Mouse (Mus musculus): Measurements from ENCODE around the gene E2f8. TPM values are rescaled to one million over a fixed set of nuclear protein-coding genes. Genes with fewer than 3 reads are reported as not detected.

E2f8 gene
- 3.8 and 5.3 TPM in 2 replicates for polyA plus RNA-seq (2015; fragmentation: Nextera tagmentation; extraction: Ambion mirVana)

GRCm38 (mm10) chr7:48881486-48881885 lies at the start of gene E2f8:
TSS of gene E2f8 (minus strand) at chr7:48881596.

DNA sequence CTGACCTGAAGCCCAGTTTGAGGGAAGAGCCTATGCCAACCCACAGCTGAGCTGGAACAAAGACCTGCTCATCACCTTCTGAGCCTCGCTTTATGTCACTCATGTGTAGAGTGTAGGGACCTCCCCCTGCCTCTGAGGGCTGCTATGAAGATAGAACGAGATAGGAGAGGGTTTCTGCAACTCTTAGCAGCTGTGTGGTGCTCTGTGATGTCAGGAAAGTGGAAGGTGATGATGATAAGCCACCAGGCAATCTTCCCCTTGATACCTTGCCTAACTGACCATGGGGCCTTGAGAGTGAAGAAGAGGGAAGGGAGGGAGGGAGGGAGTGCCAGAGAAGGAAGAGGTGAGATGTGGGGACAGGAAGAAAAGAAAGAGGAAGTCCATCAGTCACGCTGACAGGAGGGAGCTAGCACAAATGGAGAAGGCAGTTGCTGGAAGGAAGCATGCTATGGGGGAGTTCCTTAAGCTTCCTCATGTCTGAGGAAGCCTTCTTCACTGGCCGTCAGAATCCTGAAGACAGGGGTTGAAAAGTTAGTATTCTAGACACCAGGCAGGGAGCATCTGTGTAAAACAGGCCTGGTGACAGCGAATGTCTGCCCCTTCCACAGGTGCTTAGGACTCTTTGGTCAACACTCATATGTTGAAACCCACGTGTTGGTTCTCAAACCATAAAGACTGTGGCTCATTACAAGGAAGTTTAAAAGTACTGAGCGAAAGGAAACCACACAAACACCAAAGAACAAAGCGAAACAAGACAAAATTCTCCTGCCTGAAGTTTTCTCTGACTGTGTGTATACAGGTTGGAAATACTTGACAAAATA lies 27.3 kb upstream of the E2f8 start, which contains the start of gene Nav2:
Nav2 (plus strand) TSS at position 196 of the 821 bp plus-strand sequence.

DNA sequence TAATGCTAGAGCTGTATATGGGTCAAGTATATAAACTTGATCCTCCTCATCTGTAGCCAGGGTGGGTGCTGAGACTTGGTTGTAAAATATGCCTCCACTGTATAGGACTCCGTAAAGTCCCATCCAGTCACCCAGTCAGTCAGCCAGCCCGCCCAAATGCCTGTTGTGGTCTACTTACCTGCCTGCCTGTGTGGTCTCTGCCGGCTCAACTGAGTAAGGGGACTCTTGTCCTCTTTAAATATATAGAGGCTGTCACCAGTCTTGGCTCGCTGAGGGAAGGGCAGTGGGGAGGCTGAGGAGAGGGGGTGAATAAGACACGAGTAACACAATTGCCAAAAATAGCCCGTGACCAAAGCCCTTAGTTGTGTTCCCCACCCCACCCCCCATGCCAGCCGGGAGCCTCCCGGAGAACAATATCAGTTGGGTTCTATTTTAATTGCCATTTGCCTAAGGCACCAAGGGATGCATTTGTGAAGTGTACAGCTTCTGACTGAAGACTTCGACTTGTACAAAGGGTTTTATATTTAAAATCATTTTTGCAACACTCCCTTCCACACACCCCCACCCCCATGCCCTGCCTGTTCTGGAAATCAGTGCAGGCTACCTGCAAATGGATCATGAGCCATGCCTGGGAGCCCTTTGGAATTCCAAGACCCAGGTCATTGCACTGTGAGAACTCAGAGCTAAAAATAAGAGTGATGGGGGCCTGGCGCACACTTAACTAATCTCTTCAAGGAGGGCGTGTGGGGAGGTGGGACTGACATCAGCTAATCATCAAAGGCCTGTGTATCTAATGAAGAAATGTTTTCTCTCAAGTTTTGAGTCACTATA lies 33.4 kb downstream of the E2f8 start, which contains the start of gene Csrp3:
Csrp3 (minus strand) TSS at position 214 of the 831 bp plus-strand sequence.

Other genes starting within 250 kb of the E2f8 start
- not detected in 2 replicates for gene Mrgprb3, start 237.8 kb downstream of the E2f8 start, polyA plus RNA-seq (2015; fragmentation: Nextera tagmentation; extraction: Ambion mirVana)
- 18.8 and 19.9 TPM in 2 replicates for gene Zdhhc13, start 92.6 kb downstream of the E2f8 start, polyA plus RNA-seq (2015; fragmentation: Nextera tagmentation; extraction: Ambion mirVana)
- gene Csrp3, start 33.6 kb downstream of the E2f8 start, polyA plus RNA-seq (2015; fragmentation: Nextera tagmentation; extraction: Ambion mirVana), result 0.44 and 9.1 TPM in 2 replicates
- gene Nav2, start 27.1 kb upstream of the E2f8 start, polyA plus RNA-seq (2015; fragmentation: Nextera tagmentation; extraction: Ambion mirVana), result 7.1 and 8.3 TPM in 2 replicates

Measured in adrenal gland, postnatal 0 days (tissue).